Mouse (Mus musculus) right cerebral cortex, postnatal 14 days (tissue): ENCODE measurements around the gene Tgm7.
"Not testable (repeated sequence)": the region's sequence is repeated elsewhere in the genome, so short reads cannot be mapped to it uniquely, and the experiment has no call there.

Experiments
- DNase-seq: peaks from one replicate; pipeline ENCODE4 v3.0.0; 2022

The Tgm7 gene

DNA sequence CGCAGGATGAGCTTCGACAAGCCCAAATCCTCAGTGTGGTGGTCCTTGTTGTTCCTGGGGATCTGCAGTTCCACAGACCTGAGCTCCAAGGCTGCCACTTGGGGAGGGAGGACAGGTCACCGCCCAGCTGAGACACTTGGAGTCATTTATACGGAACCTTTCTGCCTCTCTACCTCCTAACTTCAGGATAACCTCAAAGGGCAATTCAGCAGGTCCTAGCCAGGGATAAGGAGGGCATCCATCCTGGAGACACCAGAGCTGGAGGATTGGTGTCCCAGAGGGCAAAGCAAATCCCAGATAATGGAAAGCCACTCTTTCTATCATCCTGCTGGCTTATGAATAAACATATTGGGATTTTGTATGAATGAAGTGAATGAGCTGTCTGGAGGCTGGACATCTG lies at the start of gene Tgm7:
Tgm7 (minus strand) TSS at position 101 of the 400 bp plus-strand sequence.
- no peak for DNase-seq

DNA sequence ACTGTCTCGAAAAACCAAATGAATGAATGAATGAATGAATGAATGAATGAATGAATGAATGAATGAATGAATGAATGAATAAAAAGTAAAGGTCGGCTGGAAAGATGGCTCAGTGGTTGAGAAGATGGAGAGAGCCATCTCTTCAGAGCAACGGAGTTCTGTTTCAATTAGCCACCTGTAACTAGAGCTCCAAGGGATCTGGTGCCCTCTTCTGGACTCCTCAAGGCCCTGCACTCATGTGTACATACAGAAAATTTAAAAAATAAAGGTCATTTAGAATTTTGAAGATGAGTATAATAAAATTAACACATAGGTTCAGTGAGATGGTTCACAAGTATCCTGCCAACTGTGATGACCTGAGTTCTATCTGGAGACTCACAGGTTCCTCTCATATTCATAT lies 43.5 kb upstream of the Tgm7 start:
- no peak for DNase-seq

DNA sequence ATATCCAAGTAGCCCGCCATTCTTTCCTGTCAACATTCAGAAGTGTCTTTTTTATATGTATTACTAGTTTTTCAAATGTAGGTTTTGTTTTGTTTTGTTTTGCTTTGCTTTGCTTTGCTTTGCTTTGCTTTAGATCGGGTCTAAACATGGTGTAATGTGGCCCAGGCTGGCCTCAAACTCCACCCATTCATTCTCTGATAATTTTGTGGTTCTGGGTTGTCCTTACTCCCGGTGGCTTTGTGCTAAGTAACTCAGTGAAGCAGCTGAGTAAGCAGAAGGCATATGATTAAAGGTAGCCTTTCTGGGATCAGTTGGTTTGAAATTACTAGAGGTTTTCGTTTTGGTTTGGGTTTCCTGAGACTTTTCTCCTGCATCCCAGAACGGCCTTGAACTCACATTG lies 40.1 kb upstream of the Tgm7 start:
- DNase-seq, result no peak

DNA sequence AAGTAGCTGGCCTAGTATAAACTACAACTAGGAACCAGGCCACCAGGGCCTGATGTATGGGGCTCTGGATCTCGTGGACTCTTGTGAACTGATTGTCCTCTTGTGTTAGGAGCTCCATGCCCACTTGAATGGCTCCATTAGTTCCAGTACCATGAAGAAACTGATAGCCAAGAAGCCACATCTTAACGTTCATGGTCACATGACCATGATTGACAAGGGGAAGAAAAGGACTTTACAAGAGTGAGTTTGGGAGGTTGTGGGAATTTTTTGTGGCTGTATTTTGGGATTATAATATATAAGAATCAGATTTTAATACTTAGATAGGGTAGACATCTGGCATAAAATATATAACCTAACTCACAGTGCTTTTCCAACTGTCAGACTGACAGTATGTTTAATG lies 32.8 kb upstream of the Tgm7 start:
- no peak for DNase-seq

DNA sequence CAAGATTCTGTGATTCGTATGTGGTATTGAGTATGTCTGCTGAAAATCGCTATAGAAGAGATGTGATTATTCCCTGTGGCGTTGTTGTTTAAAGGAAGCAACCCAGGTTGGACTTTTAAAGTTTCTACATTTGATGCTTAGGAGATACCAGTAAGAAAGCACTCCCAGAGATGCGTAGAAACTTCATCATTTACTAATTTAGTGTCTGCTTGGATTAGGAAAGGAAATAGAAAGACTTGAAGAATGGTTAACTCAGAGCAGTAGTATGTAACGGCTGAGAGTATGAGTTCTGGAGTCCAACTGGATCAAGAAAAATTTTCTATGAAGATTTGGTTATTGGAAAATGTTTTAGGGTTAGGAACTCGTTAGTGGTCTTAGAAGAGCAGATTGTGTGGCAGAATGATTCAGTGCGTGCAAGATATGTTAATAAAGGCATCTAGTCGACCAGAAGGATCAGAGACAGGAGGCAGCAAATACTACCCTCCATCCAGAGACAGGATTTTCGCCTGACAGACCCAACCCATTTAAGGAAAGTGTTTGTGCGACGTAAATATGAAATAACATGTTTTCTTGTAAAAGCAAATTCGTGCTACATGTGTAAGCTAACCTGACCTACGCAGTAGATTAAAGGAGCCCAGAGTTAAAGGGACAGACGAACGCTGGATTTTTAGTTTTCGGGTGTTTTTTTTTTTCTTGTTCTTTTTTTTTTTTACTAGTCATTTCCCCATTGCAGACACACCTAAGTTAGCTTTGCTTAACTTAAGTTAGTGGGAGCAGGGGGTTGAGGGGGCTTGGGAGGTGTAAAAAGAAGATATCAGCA lies 31.8 kb upstream of the Tgm7 start:
- no peak for DNase-seq

DNA sequence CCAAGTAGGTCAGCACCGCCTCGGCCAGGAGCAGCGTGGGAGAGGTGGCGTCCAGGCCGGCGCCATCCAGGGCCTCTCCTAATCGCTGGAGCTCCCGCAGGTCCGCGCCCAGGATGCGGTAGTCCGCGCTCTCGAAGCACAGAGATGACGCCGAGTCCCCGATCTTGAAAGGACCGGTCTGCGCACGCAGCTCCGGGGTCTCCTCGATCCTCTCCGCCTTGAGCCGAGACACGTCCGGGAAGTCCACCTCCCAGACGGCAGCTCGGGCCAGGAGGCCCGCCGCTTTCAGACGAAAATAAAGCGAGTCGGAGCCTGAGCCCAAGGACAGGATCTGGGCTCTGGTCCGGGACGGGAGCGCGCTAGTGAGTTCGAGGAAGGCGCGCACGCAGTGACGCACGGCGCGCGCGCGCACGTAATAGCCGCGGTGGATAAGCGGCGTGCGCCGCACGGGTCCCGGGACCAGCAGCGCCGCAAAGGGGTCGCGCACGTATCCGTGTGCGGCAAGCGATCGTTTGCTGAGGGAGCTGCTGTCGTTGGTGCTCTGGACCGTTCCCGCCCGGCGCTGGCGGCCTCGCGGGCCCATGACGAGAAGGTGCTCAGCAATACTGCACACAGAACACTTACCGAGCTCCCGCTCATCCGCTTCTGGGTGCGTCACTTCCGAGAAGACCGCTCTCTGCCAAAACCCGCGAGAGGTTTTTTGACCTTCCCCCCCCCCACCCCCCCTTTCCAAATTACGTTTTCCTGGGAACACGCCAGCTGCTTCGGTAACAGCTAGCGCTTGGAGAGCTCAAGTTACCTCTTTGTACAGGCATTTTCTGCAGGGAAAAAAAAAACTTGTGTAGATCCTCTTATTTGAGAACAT lies 30.7 kb upstream of the Tgm7 start, which contains the start of the genes Adal and Lcmt2:
Adal (plus strand) TSS at position 411 of the 865 bp plus-strand sequence.
Lcmt2 (minus strand) TSS at position 636 of the 865 bp plus-strand sequence.
- DNase-seq, result peak; percentile 89

DNA sequence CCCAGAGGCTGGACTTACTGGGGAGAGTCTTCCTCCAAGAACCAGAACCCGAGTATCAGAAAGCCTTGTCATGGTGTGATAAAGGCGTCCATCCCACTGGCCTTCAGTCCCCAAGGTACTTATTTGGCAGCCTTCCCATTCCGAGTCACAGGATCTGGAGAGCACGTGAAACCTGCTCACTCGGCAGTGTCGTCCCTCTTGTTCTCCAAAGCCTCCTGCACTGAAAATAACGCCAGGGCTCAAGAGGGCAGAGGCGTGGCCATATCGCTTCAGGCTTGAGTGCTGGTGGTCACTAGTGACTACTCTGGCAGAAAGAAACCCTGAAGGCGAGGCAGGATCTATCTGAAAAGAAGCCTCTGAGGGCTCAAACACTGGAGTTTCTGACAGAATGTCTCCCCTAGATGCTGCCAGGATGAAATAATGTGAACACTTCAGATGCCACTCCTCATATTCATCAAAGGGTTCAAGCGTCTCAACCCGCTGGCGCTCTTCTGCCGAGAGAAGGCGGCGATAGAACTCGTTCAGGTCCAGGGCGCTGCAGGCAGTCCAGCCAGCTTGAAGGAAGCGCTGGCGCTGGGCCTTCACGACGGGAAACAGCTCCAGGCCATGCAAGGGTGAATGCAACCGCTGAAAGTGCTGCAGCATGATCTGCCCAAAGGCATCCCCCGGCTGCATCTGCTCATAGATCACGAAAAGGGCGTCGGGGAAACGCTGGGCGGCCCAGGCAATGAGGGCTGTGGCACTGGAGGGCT lies 29.8 kb upstream of the Tgm7 start:
- no peak for DNase-seq

DNA sequence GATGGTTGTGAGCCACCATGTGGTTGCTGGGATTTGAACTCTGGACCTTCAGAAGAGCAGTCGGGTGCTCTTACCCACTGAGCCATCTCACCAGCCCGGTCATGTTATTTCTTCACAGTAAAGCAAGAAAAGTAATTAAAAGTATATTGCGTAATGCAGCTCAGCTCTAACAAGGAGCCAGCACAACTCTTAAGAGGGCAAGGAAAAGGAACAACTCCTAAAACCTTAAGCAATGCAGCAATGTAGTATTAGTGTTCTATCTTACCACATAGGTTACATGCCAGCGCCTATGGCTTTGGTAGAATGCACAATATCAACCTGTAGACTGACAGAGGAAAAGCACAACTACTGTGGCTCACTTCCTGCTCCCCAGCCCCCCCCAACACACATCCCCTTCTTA lies 27.8 kb upstream of the Tgm7 start:
- no peak for DNase-seq

DNA sequence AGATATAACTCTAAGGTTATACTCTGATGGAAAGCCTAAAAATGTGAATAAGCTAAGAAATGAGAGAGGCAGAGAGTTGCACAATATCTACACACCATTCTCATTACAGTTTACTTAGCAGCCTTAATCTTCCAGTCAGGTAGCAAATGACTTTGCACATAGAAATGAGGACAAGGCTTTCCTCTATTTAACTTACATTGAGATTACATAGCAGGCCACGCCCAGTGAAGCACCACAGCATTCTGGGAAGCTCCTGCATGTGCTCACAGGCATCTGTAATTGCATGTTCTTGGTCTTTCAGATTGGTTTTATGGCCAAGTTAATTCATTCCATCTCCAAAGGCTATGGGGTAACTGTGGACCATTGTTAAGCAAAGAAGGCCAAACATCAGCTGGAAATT lies 23.2 kb upstream of the Tgm7 start:
- no peak for DNase-seq

DNA sequence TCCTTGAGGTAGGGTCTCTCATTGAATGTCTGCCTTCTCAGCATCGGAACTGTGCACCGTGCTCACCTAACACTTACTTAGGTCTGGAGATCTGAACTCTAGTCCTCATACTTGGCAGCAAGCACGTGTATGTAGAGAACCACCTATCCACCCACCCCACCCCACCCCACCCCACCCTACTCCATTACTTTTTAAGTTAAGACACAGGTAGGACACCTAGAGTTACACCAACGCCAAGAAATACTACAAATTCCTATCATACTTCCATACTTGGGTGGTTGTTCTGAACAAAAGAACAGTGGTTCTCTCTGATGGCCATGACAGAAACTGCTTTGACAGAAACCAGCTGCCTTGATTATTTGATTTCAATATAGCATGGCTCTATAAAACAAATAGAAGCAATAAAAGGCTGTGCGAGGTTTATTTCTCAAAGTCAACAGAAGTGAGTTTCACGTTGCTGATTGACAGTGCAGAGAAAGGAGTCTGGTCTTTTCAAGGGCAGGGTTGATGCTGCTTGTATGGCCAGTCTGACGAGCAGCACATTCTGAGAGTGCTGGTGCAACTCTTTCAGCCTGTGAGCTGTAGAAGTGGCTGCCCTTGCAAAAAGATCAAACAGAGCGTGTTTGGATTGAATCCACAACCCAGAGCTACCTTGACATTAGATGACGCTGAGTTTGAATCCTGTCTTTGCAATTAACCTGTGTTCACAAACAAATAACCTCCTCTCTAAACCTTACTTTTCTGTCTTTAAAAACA lies 19.4 kb upstream of the Tgm7 start:
- no peak for DNase-seq

DNA sequence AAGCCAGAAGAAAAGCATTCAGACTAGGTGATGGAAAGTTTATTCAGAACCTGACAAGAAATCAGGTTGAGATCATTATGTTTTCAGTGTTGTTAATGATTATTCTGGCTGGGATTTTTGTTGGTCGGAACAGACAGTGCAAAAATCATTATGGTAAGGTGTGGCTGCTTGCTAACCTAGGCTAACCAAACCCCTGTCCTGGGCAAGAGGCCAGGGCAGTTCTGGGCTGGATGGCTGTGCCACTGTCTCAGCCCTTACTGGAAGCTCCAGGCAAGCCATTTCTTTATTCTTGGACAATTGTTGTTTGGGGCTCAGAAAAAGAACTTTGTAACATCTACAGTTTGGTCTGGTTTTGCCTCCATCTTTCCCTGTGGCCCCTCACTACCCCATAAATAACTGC lies 17.9 kb upstream of the Tgm7 start:
- no peak for DNase-seq

DNA sequence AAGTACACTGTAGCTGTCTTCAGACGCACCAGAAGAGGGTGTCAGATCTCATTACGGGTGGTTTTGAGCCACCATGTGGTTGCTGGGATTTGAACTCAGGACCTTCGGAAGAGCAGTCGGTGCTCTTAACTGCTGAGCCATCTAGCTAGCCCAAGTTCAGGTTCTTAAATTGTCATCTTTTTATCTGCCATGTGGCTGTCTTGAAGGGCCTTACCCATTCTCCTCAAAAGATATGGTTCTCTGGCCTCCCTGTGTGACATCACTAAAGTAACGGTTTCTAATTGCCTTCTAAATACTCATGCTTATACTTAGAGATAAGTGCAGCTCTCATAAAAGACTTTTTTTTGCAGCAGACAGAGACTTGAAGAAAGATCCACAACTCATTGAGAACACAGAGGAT lies 16.7 kb upstream of the Tgm7 start:
- not testable (repeated sequence) for DNase-seq

DNA sequence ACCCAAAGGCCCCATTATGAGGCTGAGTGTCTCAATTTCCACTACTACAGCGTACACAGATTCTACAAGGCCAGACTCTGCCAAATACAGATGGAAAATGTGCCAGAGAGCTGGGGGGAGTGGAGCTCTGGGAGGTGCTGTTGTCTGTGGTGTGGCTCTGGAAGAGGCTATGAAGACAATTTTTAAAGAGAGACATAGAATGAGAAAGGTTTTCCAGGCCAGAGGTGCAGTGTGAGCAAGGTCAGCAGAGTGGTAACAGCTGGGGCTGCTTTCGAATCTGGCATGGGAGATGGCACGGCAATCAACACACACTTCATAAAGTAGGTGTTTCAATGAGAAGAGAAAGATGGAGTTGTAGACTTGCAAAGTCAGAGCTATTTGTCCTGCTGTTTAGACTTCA lies 9.7 kb upstream of the Tgm7 start:
- no peak for DNase-seq

DNA sequence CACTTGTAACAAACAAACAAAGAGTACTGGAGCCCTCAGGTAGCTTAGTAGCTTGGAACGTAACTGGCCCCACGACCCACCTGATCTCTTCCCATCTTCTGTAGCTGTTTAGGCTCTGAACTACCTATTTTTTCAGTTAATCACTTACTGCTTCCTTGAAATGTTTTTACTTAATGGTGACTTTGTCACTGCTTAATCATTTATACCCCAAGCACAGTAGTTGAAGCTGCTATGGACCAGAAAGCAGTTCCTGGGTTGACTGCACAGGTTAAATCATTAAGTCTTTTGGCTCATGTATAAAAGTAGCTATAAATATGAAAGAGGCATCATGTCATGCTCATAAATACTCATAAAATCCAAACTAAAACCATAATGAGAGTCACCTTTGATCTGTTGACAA lies 5.8 kb upstream of the Tgm7 start:
- DNase-seq, result no peak

DNA sequence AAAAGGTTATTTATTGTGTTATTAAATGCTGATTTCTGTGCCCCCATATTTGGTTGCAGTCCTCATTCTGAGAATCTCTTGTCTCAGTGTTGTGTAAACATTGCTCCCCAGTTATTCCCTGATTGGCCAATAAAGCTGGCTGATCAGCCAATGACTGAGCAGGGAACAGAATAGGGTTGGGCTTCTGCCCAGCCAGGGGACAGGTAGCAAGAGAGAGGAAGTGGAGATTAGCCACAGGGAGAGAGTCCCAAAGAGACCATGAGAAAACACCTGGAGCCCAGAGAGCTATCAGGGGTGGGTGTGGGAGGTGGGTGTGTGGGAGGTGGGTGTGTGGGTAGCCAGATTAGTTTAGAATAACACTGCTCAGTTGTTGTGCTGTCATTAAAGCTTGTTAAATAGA lies 3.7 kb downstream of the Tgm7 start:
- no peak for DNase-seq

DNA sequence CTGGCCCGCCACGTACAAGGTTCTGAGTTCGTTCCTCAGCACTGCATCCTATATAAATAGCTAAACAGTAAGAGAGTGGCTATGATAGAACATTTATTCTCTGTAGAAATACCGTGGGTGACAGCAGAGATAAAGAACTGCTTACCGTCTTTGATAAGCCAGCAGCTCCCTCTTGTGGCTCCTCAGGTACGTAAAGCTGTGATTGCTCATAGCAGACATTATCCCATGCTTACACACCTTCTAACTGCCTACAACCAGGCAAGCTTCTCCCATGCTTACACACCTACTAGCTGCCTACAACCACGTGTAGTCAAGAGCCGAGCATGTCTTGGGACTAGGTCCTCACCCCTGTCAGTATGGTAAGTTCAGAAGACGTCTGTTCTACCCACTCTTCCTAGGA lies 7.5 kb downstream of the Tgm7 start:
- DNase-seq, result peak; percentile 79

DNA sequence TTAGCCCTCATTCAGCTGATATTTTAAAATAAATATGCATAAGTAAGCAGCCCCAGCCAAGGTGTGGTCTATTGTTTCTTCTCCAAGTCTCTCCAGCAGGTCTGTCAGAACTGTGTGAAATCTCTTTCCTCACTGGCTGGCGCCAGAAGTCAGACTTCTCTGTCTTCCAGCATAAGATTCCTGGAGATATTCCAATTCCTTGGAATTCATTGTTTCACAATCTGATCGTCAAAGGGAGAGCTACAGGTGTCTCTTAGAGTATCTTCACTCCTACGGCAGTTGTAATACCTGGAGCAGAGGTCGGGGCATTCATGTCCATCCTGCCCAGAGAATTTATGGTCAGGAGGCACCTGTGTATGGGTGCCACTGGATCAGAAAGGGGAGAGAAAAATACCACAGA lies 19.8 kb downstream of the Tgm7 start:
- DNase-seq, result no peak

DNA sequence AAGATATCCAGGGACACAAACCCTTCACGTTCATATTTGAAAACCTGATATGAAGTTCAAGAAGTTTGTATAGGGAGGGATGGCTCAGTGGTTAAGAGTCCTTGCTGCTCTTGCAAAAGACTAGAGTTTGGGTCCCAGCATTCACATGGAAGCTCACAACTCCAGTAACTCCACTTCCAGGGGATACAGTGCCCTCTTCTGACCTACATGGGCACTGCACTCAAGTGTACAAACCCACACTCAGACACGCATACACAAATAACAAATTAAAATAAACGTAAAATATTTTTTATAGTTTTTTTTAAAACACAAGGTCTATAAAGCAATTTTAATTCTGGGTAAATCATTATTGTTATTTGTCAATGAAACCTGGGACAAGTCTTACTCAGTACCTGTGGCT lies 21.1 kb downstream of the Tgm7 start:
- no peak for DNase-seq

DNA sequence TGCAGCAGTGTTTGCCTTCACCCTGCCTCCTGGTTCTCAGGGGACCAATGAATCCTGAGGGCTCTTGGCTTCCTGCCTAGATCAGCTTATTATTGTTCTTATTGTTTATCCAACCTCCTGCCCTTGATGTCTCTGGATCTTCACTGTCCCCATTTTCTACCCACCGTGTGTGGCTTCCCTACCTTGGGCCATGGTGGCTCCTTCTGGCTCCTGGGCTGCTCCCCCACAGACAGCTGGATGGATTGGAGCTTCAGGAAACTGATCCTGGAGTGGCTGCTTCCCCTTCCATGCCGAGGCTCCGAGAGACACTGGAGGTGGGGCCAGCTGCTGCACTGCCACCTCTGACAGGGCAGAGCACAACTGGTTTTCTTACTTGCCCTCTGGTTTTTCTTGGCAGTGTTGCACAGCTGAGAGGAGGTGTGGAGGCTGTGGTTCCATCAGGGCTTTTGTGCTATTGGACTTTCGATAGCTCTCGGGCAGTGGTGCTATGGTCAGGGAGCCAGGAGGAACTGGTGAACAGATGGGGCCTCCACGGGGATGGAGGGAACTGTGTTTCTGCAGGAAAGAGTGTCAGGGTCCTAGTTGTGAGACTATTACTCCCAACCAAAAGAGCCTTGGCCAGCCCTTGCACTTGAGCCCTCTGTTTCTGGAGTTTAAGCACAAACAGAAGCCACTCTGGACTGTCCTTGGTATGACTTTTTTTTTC lies 24.0 kb downstream of the Tgm7 start, which contains the start of gene Tgm5:
Tgm5 (minus strand) TSS at position 362 of the 706 bp plus-strand sequence.
- DNase-seq, result no peak

DNA sequence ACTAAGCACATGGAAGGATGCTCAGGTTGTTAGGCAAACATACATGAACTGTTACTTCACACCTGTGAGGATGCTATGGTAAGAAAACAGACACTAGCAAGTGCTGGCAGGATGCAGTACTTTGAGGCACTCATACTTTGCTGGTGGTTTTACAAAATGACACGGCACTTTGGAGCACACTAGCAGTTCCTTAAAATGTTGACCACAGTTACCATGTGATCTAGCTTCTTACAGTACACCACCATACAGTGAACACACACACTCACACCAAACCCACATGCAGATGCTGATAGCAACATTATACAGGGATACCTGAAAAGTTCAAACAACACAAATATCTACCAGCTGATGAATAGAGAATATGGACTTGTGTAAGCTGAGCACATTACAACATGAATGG lies 27.0 kb downstream of the Tgm7 start:
- no peak for DNase-seq

DNA sequence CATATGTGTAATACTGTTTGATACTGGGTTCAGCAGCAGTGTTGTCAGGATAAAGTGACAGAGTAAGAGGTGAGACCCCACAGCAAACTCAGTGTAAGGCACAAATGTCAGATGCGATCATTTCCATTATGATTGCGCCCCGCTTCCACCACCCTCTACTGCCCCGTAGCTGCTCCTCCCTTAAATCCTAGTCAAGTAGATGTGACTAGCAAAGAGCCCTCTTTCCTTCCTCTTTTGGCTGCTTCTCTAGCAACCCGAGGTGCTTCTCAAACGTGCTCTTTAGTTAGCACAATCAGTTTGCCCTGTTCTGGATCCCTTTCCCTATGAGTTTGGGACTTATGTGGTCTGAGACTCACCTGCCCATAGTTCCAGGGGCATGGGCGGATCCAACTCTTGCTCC lies 34.8 kb downstream of the Tgm7 start:
- DNase-seq, result no peak

DNA sequence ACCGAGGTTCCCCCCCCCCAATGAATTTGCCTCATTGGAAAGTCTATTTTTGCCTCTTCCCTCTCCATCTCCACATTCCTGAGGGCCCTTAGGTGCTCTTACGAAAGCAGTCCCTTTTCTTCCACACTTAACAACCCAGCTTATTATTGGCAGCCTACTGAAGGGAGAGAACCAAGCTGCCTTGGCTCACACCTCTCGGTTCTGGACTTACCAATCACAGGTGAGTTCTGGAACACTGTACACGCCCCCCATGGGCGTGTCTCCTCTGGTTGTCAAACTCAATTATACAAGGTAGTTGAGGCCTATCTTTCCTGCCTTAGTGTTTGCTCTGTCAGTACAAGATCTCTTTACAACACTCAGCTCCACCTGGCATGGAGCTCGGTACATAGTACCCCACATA lies 37.7 kb downstream of the Tgm7 start:
- DNase-seq, result no peak
